Mouse (Mus musculus): ENCODE data around the gene Hid1.

GRCm38 (mm10) chr11:115373805-115374694, 6.5 kb upstream of the Hid1 start:
- TF ChIP-seq CTCF (IDR thresholded peaks at IDR 0.05; ENCODE audit: low read depth) (peak; percentile 9; the same call in 1 of the 2 replicates), EP300 (optimal IDR thresholded peaks at IDR 0.05) (no peak)

Data from stomach, postnatal 0 days (tissue).